Mouse (Mus musculus) CH12.LX (cell line): Measurements from ENCODE around the gene Anks1b. TPM values are rescaled to one million over a fixed set of nuclear protein-coding genes. Genes with fewer than 3 reads are reported as not detected.

Experiments used
- DNase-seq: peaks from one replicate; pipeline ENCODE4 v3.0.0-alpha.2; 2013; ENCODE audit errors: extremely low read depth
- H3K27ac ChIP-seq: 2 replicates; pipeline ENCODE4 v1.5.1; 2012; ENCODE audit warnings: low read depth, mild to moderate bottlenecking, control low read depth, moderate library complexity; ENCODE audit not compliant: insufficient read depth
- H3K27me3 ChIP-seq: replicated peaks from 2 replicates; pipeline ENCODE3; 2012; ENCODE audit warnings: inconsistent platforms
- H3K36me3 ChIP-seq, 2 experiments: replicated peaks in 1 of 2; 2 replicates each; pipeline versions ENCODE3 to v1.6.1; 2012; ENCODE audit warnings: inconsistent platforms in 1 of 2, low read length in 1 of 2, mild to moderate bottlenecking in 1 of 2, mixed read lengths in 1 of 2, moderate library complexity in 1 of 2; ENCODE audit not compliant: control insufficient read depth in 1 of 2, insufficient read depth in 1 of 2
- H3K4me1 ChIP-seq, 2 experiments: 2 replicates each; pipeline ENCODE4 v1.6.1; 2012; ENCODE audit warnings: inconsistent platforms in 1 of 2, moderate library complexity in 1 of 2; ENCODE audit not compliant: insufficient read depth in 2 of 2, control insufficient read depth in 1 of 2
- H3K4me2 ChIP-seq: 2 replicates; pipeline ENCODE4 v1.6.1; 2012; ENCODE audit warnings: low read depth, mild to moderate bottlenecking, control low read depth; ENCODE audit not compliant: poor library complexity, insufficient read depth, severe bottlenecking
- H3K4me3 ChIP-seq, 3 experiments: fragments of 150-350 bp in 1 of 3; sonication (generic) in 1 of 3; replicated peaks in 1 of 3; 2 replicates each; pipeline versions ENCODE3 to v1.5.1; 2011 to 2012; ENCODE audit warnings: low read depth in 2 of 3, low read length in 2 of 3, mild to moderate bottlenecking in 2 of 3, moderate library complexity in 2 of 3, control low read depth in 1 of 3, improper control_type of control experiment in 1 of 3, inconsistent platforms in 1 of 3, mixed read lengths in 1 of 3; ENCODE audit not compliant: poor library complexity in 1 of 3
- H3K79me2 ChIP-seq: replicated peaks from 2 replicates; pipeline ENCODE4 v1.6.1; 2012; ENCODE audit warnings: mild to moderate bottlenecking, moderate library complexity; ENCODE audit not compliant: control insufficient read depth, poor library complexity, insufficient read depth, severe bottlenecking; ENCODE audit errors: extremely low read depth
- H3K9ac ChIP-seq: 2 replicates; pipeline ENCODE4 v1.6.1; 2012; ENCODE audit warnings: low read depth, mild to moderate bottlenecking, control low read depth, moderate library complexity; ENCODE audit not compliant: insufficient read depth
- H3K9me3 ChIP-seq: replicated peaks from 2 replicates; pipeline ENCODE3; 2012; ENCODE audit warnings: low read length, inconsistent platforms, mixed read lengths
- CHD1 ChIP-seq: IDR thresholded peaks from 2 replicates; pipeline ENCODE4 v1.6.1; 2012; ENCODE audit warnings: low read depth, low read length, improper control_type of control experiment, inconsistent platforms
- CTCF ChIP-seq, 2 experiments: IDR thresholded peaks in 1 of 2; conservative IDR thresholded peaks in 1 of 2; 2 replicates each; pipeline ENCODE4 v1.5.1; 2011 to 2012; ENCODE audit warnings: low read depth in 2 of 2, low read length in 2 of 2, improper control_type of control experiment in 1 of 2, inconsistent platforms in 1 of 2, mild to moderate bottlenecking in 1 of 2, moderate library complexity in 1 of 2
- E2F4 ChIP-seq: IDR thresholded peaks from 2 replicates; pipeline ENCODE4 v1.6.1; 2011; ENCODE audit warnings: low read depth, low read length, improper control_type of control experiment; ENCODE audit not compliant: insufficient replicate concordance
- ELF1 ChIP-seq: IDR thresholded peaks from 2 replicates; pipeline ENCODE4 v1.6.1; 2014; ENCODE audit warnings: low read depth, mild to moderate bottlenecking, inconsistent platforms, low read length, improper control_type of control experiment
- EP300 ChIP-seq: IDR thresholded peaks from 2 replicates; pipeline ENCODE4 v1.6.1; 2011; ENCODE audit warnings: low read length, improper control_type of control experiment
- ETS1 ChIP-seq: conservative IDR thresholded peaks from 2 replicates; pipeline ENCODE4 v1.6.1; 2012; ENCODE audit warnings: low read depth, mild to moderate bottlenecking, inconsistent platforms, low read length, improper control_type of control experiment, moderate library complexity
- JUN ChIP-seq: IDR thresholded peaks from 2 replicates; pipeline ENCODE4 v1.6.1; 2011; ENCODE audit warnings: low read depth, mild to moderate bottlenecking, low read length, improper control_type of control experiment, moderate library complexity; ENCODE audit not compliant: insufficient read depth
- JUND ChIP-seq: conservative IDR thresholded peaks from 2 replicates; pipeline ENCODE4 v1.6.1; 2011; ENCODE audit warnings: low read depth, low read length, improper control_type of control experiment
- MYC ChIP-seq: IDR thresholded peaks from 2 replicates; pipeline ENCODE4 v1.6.1; 2011; ENCODE audit warnings: low read depth, mild to moderate bottlenecking, improper control_type of control experiment, low read length
- NRF1 ChIP-seq: IDR thresholded peaks from 2 replicates; pipeline ENCODE4 v1.6.1; 2014; ENCODE audit warnings: low read depth, mild to moderate bottlenecking, inconsistent platforms, low read length, improper control_type of control experiment, moderate library complexity
- POLR2AphosphoS2 ChIP-seq: IDR thresholded peaks from 2 replicates; pipeline ENCODE4 v1.6.1; 2011; ENCODE audit warnings: low read depth, low read length, improper control_type of control experiment
- RAD21 ChIP-seq: IDR thresholded peaks from 2 replicates; pipeline ENCODE4 v1.6.1; 2011; ENCODE audit warnings: low read depth, mild to moderate bottlenecking, low read length, improper control_type of control experiment, moderate library complexity
- RCOR1 ChIP-seq: conservative IDR thresholded peaks from 2 replicates; pipeline ENCODE4 v1.6.1; 2012; ENCODE audit warnings: low read depth, mild to moderate bottlenecking, inconsistent platforms, low read length, improper control_type of control experiment
- SIN3A ChIP-seq: IDR thresholded peaks from 2 replicates; pipeline ENCODE4 v1.6.1; 2012; ENCODE audit warnings: low read length, improper control_type of control experiment, inconsistent platforms
- SMC3 ChIP-seq: IDR thresholded peaks from 2 replicates; pipeline ENCODE4 v1.6.1; 2011; ENCODE audit warnings: low read depth, low read length, improper control_type of control experiment
- TCF12 ChIP-seq: IDR thresholded peaks from 2 replicates; pipeline ENCODE4 v1.6.1; 2014; ENCODE audit warnings: low read depth, mild to moderate bottlenecking, inconsistent platforms, low read length, improper control_type of control experiment
- UBTF ChIP-seq: IDR thresholded peaks from 2 replicates; pipeline ENCODE4 v1.6.1; 2012; ENCODE audit warnings: low read depth, mild to moderate bottlenecking, inconsistent platforms, low read length, improper control_type of control experiment, moderate library complexity
- USF2 ChIP-seq: conservative IDR thresholded peaks from 2 replicates; pipeline ENCODE4 v1.6.1; 2011; ENCODE audit warnings: low read depth, low read length, improper control_type of control experiment
- ZC3H11A ChIP-seq: IDR thresholded peaks from 2 replicates; pipeline ENCODE4 v1.6.1; 2012; ENCODE audit warnings: low read depth, mild to moderate bottlenecking, inconsistent platforms, low read length, improper control_type of control experiment
- ZKSCAN1 ChIP-seq: IDR thresholded peaks from 2 replicates; pipeline ENCODE4 v1.6.1; 2012; ENCODE audit warnings: low read depth, inconsistent platforms, low read length, improper control_type of control experiment, borderline replicate concordance
- ZMIZ1 ChIP-seq: IDR thresholded peaks from 2 replicates; pipeline ENCODE4 v1.6.1; 2012; ENCODE audit warnings: low read depth, mild to moderate bottlenecking, inconsistent platforms, low read length, improper control_type of control experiment
- ZNF384 ChIP-seq: IDR thresholded peaks from 2 replicates; pipeline ENCODE4 v1.6.1; 2012; ENCODE audit warnings: low read depth, low read length, improper control_type of control experiment, inconsistent platforms
- dilution Hi-C: fragments of 300-500 bp; cut with MboI; formaldehyde crosslinking; loops from 2 replicates; pipeline ENCODE4 v1.14.3; 2020; ENCODE audit warnings: low sequenced_read_pairs; ENCODE audit not compliant: extremely low pct_unique_long_range_greater_than_20kb, extremely low pct_ligation_motif_present
- in situ Hi-C: fragments of 300-500 bp; cut with MboI; formaldehyde crosslinking; loops from 3 replicates; pipeline ENCODE4 v1.14.3; 2019; ENCODE audit warnings: low sequenced_read_pairs, low pct_ligation_motif_present, low pct_unique_long_range_greater_than_20kb, mixed read lengths
- polyA plus RNA-seq: library from polyadenylated mRNA; unstranded; fragments of >175 nt; gene quantifications from 2 replicates; pipeline ENCODE4 v1.2.1, GENCODE M21; 2012; ENCODE audit warnings: low read depth; ENCODE audit not compliant: insufficient read length
- total RNA-seq, 2 experiments: library from RNA; depleted of rRNA; stranded (reverse); fragments of 300-350 nt in 1 of 2; fragments of >200 nt in 1 of 2; gene quantifications; 2 replicates each; pipeline ENCODE4 v1.2.3; 2012 to 2014

The Anks1b gene
- total and polyA plus RNA-seq, 3 experiments, result 0.17 TPM; not detected in 2

DNA sequence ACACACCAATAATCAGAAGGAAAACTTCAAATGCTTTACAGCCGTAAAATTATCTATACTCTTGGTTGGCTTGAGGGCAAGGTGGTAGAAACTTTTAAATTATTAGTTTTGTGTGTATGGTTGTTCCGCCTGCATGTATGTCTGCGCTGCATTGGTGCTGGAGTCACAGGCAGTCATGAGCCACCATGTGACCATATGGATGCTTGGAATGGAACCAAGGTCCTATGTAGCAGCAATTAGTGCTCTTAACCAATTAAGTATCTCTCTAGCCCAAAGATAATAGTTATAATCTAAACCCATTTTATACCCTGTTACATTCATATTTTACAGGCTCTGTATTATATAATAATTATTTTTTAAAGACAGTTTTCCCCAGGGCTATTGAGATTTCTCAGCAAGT is 739.7 kb downstream of the Anks1b start:
- Histone ChIP-seq H3K79me2 (no peaks in the 10 kb centered on the region), H3K9ac (no peak overlapping the region), H3K4me1 (no peaks in the 10 kb centered on the region), H3K27ac (no peak overlapping the region), H3K4me2 (no peak overlapping the region), H3K9me3 (no peaks in the 10 kb centered on the region), H3K27me3 (no peaks in the 10 kb centered on the region), H3K4me3 (no peak overlapping the region), H3K36me3 (no peaks in the 10 kb centered on the region)
- no peak for TF ChIP-seq SIN3A
- TF ChIP-seq ZNF384, result no peak
- TF ChIP-seq JUN, result no peak
- no peak for TF ChIP-seq EP300
- no peak for TF ChIP-seq USF2
- in situ Hi-C loops (no loop called here), dilution Hi-C loops (no loop called here)
- DNase-seq, result no peak

DNA sequence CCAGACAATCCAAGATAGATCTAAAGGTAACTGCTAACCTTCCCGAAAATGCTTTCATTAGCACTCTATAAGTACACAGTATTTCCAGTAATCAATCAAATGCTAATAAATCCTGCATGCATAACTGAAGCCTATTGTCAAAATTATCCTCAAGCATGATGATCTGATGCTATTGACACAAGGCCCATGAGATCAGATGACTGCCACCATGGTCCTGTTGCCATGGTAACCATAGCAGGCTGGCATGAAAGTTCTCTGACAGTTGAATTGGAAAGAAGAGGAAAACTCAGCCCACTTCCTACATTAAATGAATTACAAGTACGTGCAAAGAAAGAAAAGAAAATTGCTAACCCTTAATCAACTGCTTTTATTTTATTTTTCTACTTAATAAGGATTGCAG is 741.9 kb downstream of the Anks1b start:
- dilution Hi-C loops, result no loop called here
- Histone ChIP-seq H3K27ac (no peak overlapping the region), H3K9me3 (no peaks in the 10 kb centered on the region), H3K27me3 (no peaks in the 10 kb centered on the region), H3K4me2 (no peak overlapping the region), H3K9ac (no peak overlapping the region), H3K4me1 (no peaks in the 10 kb centered on the region), H3K36me3 (no peaks in the 10 kb centered on the region), H3K4me3 (no peak overlapping the region), H3K79me2 (no peaks in the 10 kb centered on the region)
- in situ Hi-C loops, result no loop called here
- DNase-seq, result no peak
- no peak for TF ChIP-seq CHD1
- TF ChIP-seq EP300, result no peak

DNA sequence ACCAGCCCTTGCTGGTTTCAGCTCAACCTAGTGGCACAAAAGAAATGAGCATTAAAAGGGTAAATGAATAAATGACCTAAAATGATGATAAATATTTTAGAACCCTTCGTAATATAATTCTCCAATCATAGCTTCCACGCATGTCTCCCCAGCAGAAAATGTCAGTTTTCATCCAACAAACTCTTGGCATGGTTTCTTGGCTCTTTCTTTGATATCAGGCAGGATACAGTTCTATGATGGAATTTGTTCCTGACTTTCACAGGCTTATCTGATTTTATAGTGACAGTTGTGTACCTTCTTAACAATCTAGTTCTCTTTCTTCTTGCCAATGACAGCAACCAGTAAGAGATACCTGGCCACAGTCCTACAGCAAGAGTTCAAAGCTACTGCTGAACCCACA is 743.3 kb downstream of the Anks1b start:
- Histone ChIP-seq H3K4me1 (no peaks in the 10 kb centered on the region), H3K79me2 (no peaks in the 10 kb centered on the region), H3K4me2 (no peak overlapping the region), H3K27ac (no peak overlapping the region), H3K9me3 (no peaks in the 10 kb centered on the region), H3K9ac (no peak overlapping the region), H3K4me3 (no peak overlapping the region), H3K36me3 (no peaks in the 10 kb centered on the region), H3K27me3 (no peaks in the 10 kb centered on the region)
- in situ Hi-C loops, result no loop called here
- no peak for DNase-seq
- dilution Hi-C loops, result no loop called here
- no peak for TF ChIP-seq MYC
- no peak for TF ChIP-seq NRF1
- no peak for TF ChIP-seq ELF1
- TF ChIP-seq SIN3A, result no peak
- no peak for TF ChIP-seq CTCF (conservative IDR thresholded peaks at IDR 0.05 in 1 of 2, IDR thresholded peaks at IDR 0.05 in 1 of 2; ENCODE audit: low read depth in 2 of 2, low read length in 2 of 2)
- TF ChIP-seq ETS1, result no peak
- TF ChIP-seq ZC3H11A, result no peak
- no peak for TF ChIP-seq CHD1
- TF ChIP-seq ZKSCAN1, result no peak
- TF ChIP-seq RAD21, result no peak
- no peak for TF ChIP-seq ZMIZ1
- TF ChIP-seq RCOR1, result no peak
- no peak for TF ChIP-seq JUND
- TF ChIP-seq JUN, result no peak
- TF ChIP-seq E2F4, result no peak
- TF ChIP-seq UBTF, result no peak
- no peak for TF ChIP-seq POLR2AphosphoS2
- TF ChIP-seq SMC3, result no peak
- TF ChIP-seq TCF12, result no peak
- no peak for TF ChIP-seq EP300
